Mouse (Mus musculus) kidney, adult 2 months (tissue): ENCODE measurements around the gene Slc35a5.

Experiments
- CTCF ChIP-seq: fragments of 200-500 bp; conservative IDR thresholded peaks from 2 replicates; pipeline ENCODE4 v1.5.1; 2011; ENCODE audit warnings: low read depth, mild to moderate bottlenecking, control low read depth, low read length, moderate library complexity, mixed read lengths; ENCODE audit not compliant: insufficient read depth, insufficient read length
- POLR2A ChIP-seq: fragments of 200-500 bp; IDR thresholded peaks from one replicate; pipeline ENCODE4 v1.6.1; 2011; ENCODE audit warnings: low read depth, low read length, control low read depth

- TF ChIP-seq POLR2A = no peak
- TF ChIP-seq CTCF = no peak
These were observed 16.8 kb downstream of the Slc35a5 start for GRCm38 (mm10) chr16:45141711-45142110.
